Mouse (Mus musculus) CH12.LX (cell line): Measurements from ENCODE around the gene Mrpl52. TPM values are rescaled to one million over a fixed set of nuclear protein-coding genes. Genes with fewer than 3 reads are reported as not detected.

Source experiments
- DNase-seq: peaks from one replicate; pipeline ENCODE4 v3.0.0-alpha.2; 2013; ENCODE audit errors: extremely low read depth
- H3K27ac ChIP-seq: 2 replicates; pipeline ENCODE4 v1.5.1; 2012; ENCODE audit warnings: low read depth, mild to moderate bottlenecking, control low read depth, moderate library complexity; ENCODE audit not compliant: insufficient read depth
- H3K27me3 ChIP-seq: replicated peaks from 2 replicates; pipeline ENCODE3; 2012; ENCODE audit warnings: inconsistent platforms
- H3K36me3 ChIP-seq, 2 experiments: replicated peaks in 1 of 2; 2 replicates each; pipeline versions ENCODE3 to v1.6.1; 2012; ENCODE audit warnings: inconsistent platforms in 1 of 2, low read length in 1 of 2, mild to moderate bottlenecking in 1 of 2, mixed read lengths in 1 of 2, moderate library complexity in 1 of 2; ENCODE audit not compliant: control insufficient read depth in 1 of 2, insufficient read depth in 1 of 2
- H3K4me1 ChIP-seq, 2 experiments: 2 replicates each; pipeline ENCODE4 v1.6.1; 2012; ENCODE audit warnings: inconsistent platforms in 1 of 2, moderate library complexity in 1 of 2; ENCODE audit not compliant: insufficient read depth in 2 of 2, control insufficient read depth in 1 of 2
- H3K4me2 ChIP-seq: 2 replicates; pipeline ENCODE4 v1.6.1; 2012; ENCODE audit warnings: low read depth, mild to moderate bottlenecking, control low read depth; ENCODE audit not compliant: poor library complexity, insufficient read depth, severe bottlenecking
- H3K4me3 ChIP-seq, 3 experiments: fragments of 150-350 bp in 1 of 3; sonication (generic) in 1 of 3; replicated peaks in 1 of 3; 2 replicates each; pipeline versions ENCODE3 to v1.5.1; 2011 to 2012; ENCODE audit warnings: low read depth in 2 of 3, low read length in 2 of 3, mild to moderate bottlenecking in 2 of 3, moderate library complexity in 2 of 3, control low read depth in 1 of 3, improper control_type of control experiment in 1 of 3, inconsistent platforms in 1 of 3, mixed read lengths in 1 of 3; ENCODE audit not compliant: poor library complexity in 1 of 3
- H3K79me2 ChIP-seq: replicated peaks from 2 replicates; pipeline ENCODE4 v1.6.1; 2012; ENCODE audit warnings: mild to moderate bottlenecking, moderate library complexity; ENCODE audit not compliant: control insufficient read depth, poor library complexity, insufficient read depth, severe bottlenecking; ENCODE audit errors: extremely low read depth
- H3K9ac ChIP-seq: 2 replicates; pipeline ENCODE4 v1.6.1; 2012; ENCODE audit warnings: low read depth, mild to moderate bottlenecking, control low read depth, moderate library complexity; ENCODE audit not compliant: insufficient read depth
- H3K9me3 ChIP-seq: replicated peaks from 2 replicates; pipeline ENCODE3; 2012; ENCODE audit warnings: low read length, inconsistent platforms, mixed read lengths
- BHLHE40 ChIP-seq: IDR thresholded peaks from 2 replicates; pipeline ENCODE4 v1.6.1; 2011; ENCODE audit warnings: mild to moderate bottlenecking, low read depth, low read length, improper control_type of control experiment
- CHD1 ChIP-seq: IDR thresholded peaks from 2 replicates; pipeline ENCODE4 v1.6.1; 2012; ENCODE audit warnings: low read depth, low read length, improper control_type of control experiment, inconsistent platforms
- CHD2 ChIP-seq: IDR thresholded peaks from 2 replicates; pipeline ENCODE4 v1.6.1; 2011; ENCODE audit warnings: low read length, improper control_type of control experiment
- CTCF ChIP-seq, 2 experiments: IDR thresholded peaks in 1 of 2; conservative IDR thresholded peaks in 1 of 2; 2 replicates each; pipeline ENCODE4 v1.5.1; 2011 to 2012; ENCODE audit warnings: low read depth in 2 of 2, low read length in 2 of 2, improper control_type of control experiment in 1 of 2, inconsistent platforms in 1 of 2, mild to moderate bottlenecking in 1 of 2, moderate library complexity in 1 of 2
- E2F4 ChIP-seq: IDR thresholded peaks from 2 replicates; pipeline ENCODE4 v1.6.1; 2011; ENCODE audit warnings: low read depth, low read length, improper control_type of control experiment; ENCODE audit not compliant: insufficient replicate concordance
- ELF1 ChIP-seq: IDR thresholded peaks from 2 replicates; pipeline ENCODE4 v1.6.1; 2014; ENCODE audit warnings: low read depth, mild to moderate bottlenecking, inconsistent platforms, low read length, improper control_type of control experiment
- EP300 ChIP-seq: IDR thresholded peaks from 2 replicates; pipeline ENCODE4 v1.6.1; 2011; ENCODE audit warnings: low read length, improper control_type of control experiment
- ETS1 ChIP-seq: conservative IDR thresholded peaks from 2 replicates; pipeline ENCODE4 v1.6.1; 2012; ENCODE audit warnings: low read depth, mild to moderate bottlenecking, inconsistent platforms, low read length, improper control_type of control experiment, moderate library complexity
- GABPA ChIP-seq: IDR thresholded peaks from 2 replicates; pipeline ENCODE4 v1.6.1; 2012; ENCODE audit warnings: low read depth, low read length, improper control_type of control experiment, inconsistent platforms; ENCODE audit not compliant: insufficient replicate concordance
- HCFC1 ChIP-seq: IDR thresholded peaks from 2 replicates; pipeline ENCODE4 v1.6.1; 2012; ENCODE audit warnings: low read depth, mild to moderate bottlenecking, inconsistent platforms, low read length, improper control_type of control experiment
- IRF4 ChIP-seq: IDR thresholded peaks from 2 replicates; pipeline ENCODE4 v1.6.1; 2014; ENCODE audit warnings: low read depth, mild to moderate bottlenecking, inconsistent platforms, low read length, improper control_type of control experiment
- JUN ChIP-seq: IDR thresholded peaks from 2 replicates; pipeline ENCODE4 v1.6.1; 2011; ENCODE audit warnings: low read depth, mild to moderate bottlenecking, low read length, improper control_type of control experiment, moderate library complexity; ENCODE audit not compliant: insufficient read depth
- JUND ChIP-seq: conservative IDR thresholded peaks from 2 replicates; pipeline ENCODE4 v1.6.1; 2011; ENCODE audit warnings: low read depth, low read length, improper control_type of control experiment
- KAT2A ChIP-seq: IDR thresholded peaks from 2 replicates; pipeline ENCODE4 v1.6.1; 2012; ENCODE audit warnings: low read length, improper control_type of control experiment, inconsistent platforms; ENCODE audit not compliant: insufficient replicate concordance
- MAFK ChIP-seq: IDR thresholded peaks from 2 replicates; pipeline ENCODE4 v1.6.1; 2011; ENCODE audit warnings: low read length, improper control_type of control experiment; ENCODE audit not compliant: insufficient replicate concordance
- MAX ChIP-seq: IDR thresholded peaks from 2 replicates; pipeline ENCODE4 v1.6.1; 2011; ENCODE audit warnings: low read length, improper control_type of control experiment
- MAZ ChIP-seq: IDR thresholded peaks from 2 replicates; pipeline ENCODE4 v1.6.1; 2012; ENCODE audit warnings: low read depth, mild to moderate bottlenecking, inconsistent platforms, low read length, improper control_type of control experiment, moderate library complexity
- MEF2A ChIP-seq: IDR thresholded peaks from 2 replicates; pipeline ENCODE4 v1.6.1; 2014; ENCODE audit warnings: low read depth, mild to moderate bottlenecking, inconsistent platforms, low read length, improper control_type of control experiment, borderline replicate concordance
- MXI1 ChIP-seq: IDR thresholded peaks from 2 replicates; pipeline ENCODE4 v1.6.1; 2011; ENCODE audit warnings: mild to moderate bottlenecking, low read depth, low read length, improper control_type of control experiment
- MYC ChIP-seq: IDR thresholded peaks from 2 replicates; pipeline ENCODE4 v1.6.1; 2011; ENCODE audit warnings: low read depth, mild to moderate bottlenecking, improper control_type of control experiment, low read length
- NELFE ChIP-seq: IDR thresholded peaks from 2 replicates; pipeline ENCODE4 v1.6.1; 2011; ENCODE audit warnings: low read depth, low read length, improper control_type of control experiment
- NRF1 ChIP-seq: IDR thresholded peaks from 2 replicates; pipeline ENCODE4 v1.6.1; 2014; ENCODE audit warnings: low read depth, mild to moderate bottlenecking, inconsistent platforms, low read length, improper control_type of control experiment, moderate library complexity
- PAX5 ChIP-seq: IDR thresholded peaks from 2 replicates; pipeline ENCODE4 v1.6.1; 2012; ENCODE audit warnings: low read length, inconsistent platforms, mixed read lengths
- POLR2A ChIP-seq: IDR thresholded peaks from 2 replicates; pipeline ENCODE4 v1.6.1; 2011; ENCODE audit warnings: low read depth, mild to moderate bottlenecking, improper control_type of control experiment, low read length
- POLR2AphosphoS2 ChIP-seq: IDR thresholded peaks from 2 replicates; pipeline ENCODE4 v1.6.1; 2011; ENCODE audit warnings: low read depth, low read length, improper control_type of control experiment
- RAD21 ChIP-seq: IDR thresholded peaks from 2 replicates; pipeline ENCODE4 v1.6.1; 2011; ENCODE audit warnings: low read depth, mild to moderate bottlenecking, low read length, improper control_type of control experiment, moderate library complexity
- RCOR1 ChIP-seq: conservative IDR thresholded peaks from 2 replicates; pipeline ENCODE4 v1.6.1; 2012; ENCODE audit warnings: low read depth, mild to moderate bottlenecking, inconsistent platforms, low read length, improper control_type of control experiment
- SIN3A ChIP-seq: IDR thresholded peaks from 2 replicates; pipeline ENCODE4 v1.6.1; 2012; ENCODE audit warnings: low read length, improper control_type of control experiment, inconsistent platforms
- SMC3 ChIP-seq: IDR thresholded peaks from 2 replicates; pipeline ENCODE4 v1.6.1; 2011; ENCODE audit warnings: low read depth, low read length, improper control_type of control experiment
- TBP ChIP-seq: conservative IDR thresholded peaks from 2 replicates; pipeline ENCODE4 v1.6.1; 2011; ENCODE audit warnings: low read depth, low read length, improper control_type of control experiment
- TCF12 ChIP-seq: IDR thresholded peaks from 2 replicates; pipeline ENCODE4 v1.6.1; 2014; ENCODE audit warnings: low read depth, mild to moderate bottlenecking, inconsistent platforms, low read length, improper control_type of control experiment
- UBTF ChIP-seq: IDR thresholded peaks from 2 replicates; pipeline ENCODE4 v1.6.1; 2012; ENCODE audit warnings: low read depth, mild to moderate bottlenecking, inconsistent platforms, low read length, improper control_type of control experiment, moderate library complexity
- USF1 ChIP-seq: IDR thresholded peaks from 2 replicates; pipeline ENCODE4 v1.6.1; 2014; ENCODE audit warnings: low read depth, mild to moderate bottlenecking, inconsistent platforms, low read length, improper control_type of control experiment
- USF2 ChIP-seq: conservative IDR thresholded peaks from 2 replicates; pipeline ENCODE4 v1.6.1; 2011; ENCODE audit warnings: low read depth, low read length, improper control_type of control experiment
- ZC3H11A ChIP-seq: IDR thresholded peaks from 2 replicates; pipeline ENCODE4 v1.6.1; 2012; ENCODE audit warnings: low read depth, mild to moderate bottlenecking, inconsistent platforms, low read length, improper control_type of control experiment
- ZKSCAN1 ChIP-seq: IDR thresholded peaks from 2 replicates; pipeline ENCODE4 v1.6.1; 2012; ENCODE audit warnings: low read depth, inconsistent platforms, low read length, improper control_type of control experiment, borderline replicate concordance
- ZMIZ1 ChIP-seq: IDR thresholded peaks from 2 replicates; pipeline ENCODE4 v1.6.1; 2012; ENCODE audit warnings: low read depth, mild to moderate bottlenecking, inconsistent platforms, low read length, improper control_type of control experiment
- ZNF384 ChIP-seq: IDR thresholded peaks from 2 replicates; pipeline ENCODE4 v1.6.1; 2012; ENCODE audit warnings: low read depth, low read length, improper control_type of control experiment, inconsistent platforms
- dilution Hi-C: fragments of 300-500 bp; cut with MboI; formaldehyde crosslinking; loops from 2 replicates; pipeline ENCODE4 v1.14.3; 2020; ENCODE audit warnings: low sequenced_read_pairs; ENCODE audit not compliant: extremely low pct_unique_long_range_greater_than_20kb, extremely low pct_ligation_motif_present
- in situ Hi-C: fragments of 300-500 bp; cut with MboI; formaldehyde crosslinking; loops from 3 replicates; pipeline ENCODE4 v1.14.3; 2019; ENCODE audit warnings: low sequenced_read_pairs, low pct_ligation_motif_present, low pct_unique_long_range_greater_than_20kb, mixed read lengths
- polyA plus RNA-seq: library from polyadenylated mRNA; unstranded; fragments of >175 nt; gene quantifications from 2 replicates; pipeline ENCODE4 v1.2.1, GENCODE M21; 2012; ENCODE audit warnings: low read depth; ENCODE audit not compliant: insufficient read length
- total RNA-seq, 2 experiments: library from RNA; depleted of rRNA; stranded (reverse); fragments of 300-350 nt in 1 of 2; fragments of >200 nt in 1 of 2; gene quantifications; 2 replicates each; pipeline ENCODE4 v1.2.3; 2012 to 2014

Gene Mrpl52
- total and polyA plus RNA-seq, 3 experiments = 87.9 to 309 (median 230) TPM

DNA sequence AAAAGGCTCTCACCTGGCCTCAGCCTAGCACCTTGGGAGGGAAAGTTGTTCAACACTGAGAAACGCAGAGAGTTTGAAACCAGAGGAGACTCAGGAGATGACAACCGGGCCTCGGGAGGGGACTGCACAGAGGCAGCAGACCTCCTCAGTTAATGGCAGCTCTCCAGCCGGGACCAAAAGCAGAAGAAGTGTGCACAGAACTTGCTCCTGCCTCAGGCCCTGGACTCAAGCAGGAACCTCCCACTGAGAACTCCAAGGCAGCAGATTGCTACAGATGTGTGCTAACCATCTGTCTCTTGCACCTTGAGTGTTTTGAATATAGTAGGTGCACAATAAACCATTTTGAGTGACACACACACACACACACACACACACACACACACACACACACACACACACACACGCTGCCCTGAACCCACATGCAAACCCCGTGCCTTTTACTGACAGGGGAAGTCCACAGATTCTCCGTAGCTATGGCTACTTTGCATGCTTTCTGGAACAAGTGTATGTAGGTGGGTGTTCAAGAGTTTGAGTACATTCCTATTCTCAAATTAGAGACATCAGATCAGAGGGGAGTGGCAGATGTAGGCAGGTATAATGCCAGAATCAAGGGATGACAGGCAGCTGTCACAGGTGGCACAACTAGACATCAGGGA is 28.7 kb upstream of the Mrpl52 start:
- Histone ChIP-seq H3K27me3 (no peaks in the 10 kb centered on the region), H3K27ac (peak overlapping the region; percentile 89), H3K4me2 (peak overlapping the region; percentile 89), H3K79me2 (peaks cover 63% of the 10 kb centered on the region), H3K9ac (peak overlapping the region; percentile 27), H3K9me3 (peaks cover 9% of the 10 kb centered on the region), H3K4me3 (peak overlapping the region in 2 of 3 experiments; percentile 13 to 33), H3K4me1 (peaks cover 14 to 69% of the 10 kb centered on the region in 2 experiments), H3K36me3 (peaks cover 24 to 47% of the 10 kb centered on the region in 2 experiments)
- peak; percentile 82 for DNase-seq
- dilution Hi-C loops = no loop called here
- TF ChIP-seq MAX = peak; percentile 84
- TF ChIP-seq ZKSCAN1 = no peak
- TF ChIP-seq TBP = no peak
- TF ChIP-seq PAX5 = no peak
- no peak for TF ChIP-seq POLR2AphosphoS2
- TF ChIP-seq ELF1 = peak; percentile 41
- TF ChIP-seq MAZ = peak; percentile 58; the same call in 1 of the 2 replicates
- TF ChIP-seq CHD1 = no peak; the same call in 1 of the 2 replicates
- TF ChIP-seq MAFK = no peak
- peak; percentile 39; the same call in 1 of the 2 replicates for TF ChIP-seq NELFE
- no peak for TF ChIP-seq KAT2A
- TF ChIP-seq ETS1 = peak; percentile 84
- TF ChIP-seq UBTF = no peak
- no peak for TF ChIP-seq ZC3H11A
- peak; percentile 70 for TF ChIP-seq CHD2
- TF ChIP-seq GABPA = no peak
- TF ChIP-seq POLR2A = no peak
- 0 out of 2 replicates have a peak, but pooled peaks have one; percentile 72 for TF ChIP-seq TCF12
- TF ChIP-seq SIN3A = peak; percentile 93
- TF ChIP-seq CTCF (conservative IDR thresholded peaks at IDR 0.05 in 1 of 2, IDR thresholded peaks at IDR 0.05 in 1 of 2; ENCODE audit: low read depth in 2 of 2, low read length in 2 of 2) = no peak
- TF ChIP-seq EP300 = peak; percentile 78; the same call in 1 of the 2 replicates
- TF ChIP-seq USF1 = no peak
- TF ChIP-seq MXI1 = peak; percentile 96
- peak; percentile 96 for TF ChIP-seq BHLHE40
- no peak for TF ChIP-seq USF2
- TF ChIP-seq E2F4 = no peak
- no peak for TF ChIP-seq RAD21
- peak; percentile 78; the same call in 1 of the 2 replicates for TF ChIP-seq MEF2A
- TF ChIP-seq MYC = peak; percentile 90
- TF ChIP-seq HCFC1 = 0 out of 2 replicates have a peak, but pooled peaks have one; percentile 15
- TF ChIP-seq JUN = no peak
- no peak for TF ChIP-seq NRF1
- no peak for TF ChIP-seq ZMIZ1
- TF ChIP-seq JUND = no peak
- TF ChIP-seq RCOR1 = no peak; the same call in 1 of the 2 replicates
- no peak for TF ChIP-seq SMC3
- 0 out of 2 replicates have a peak, but pooled peaks have one; percentile 5 for TF ChIP-seq ZNF384
- peak; percentile 78 for TF ChIP-seq IRF4
- in situ Hi-C loops = no loop called here
